Mouse (Mus musculus) left cerebral cortex, postnatal 14 days (tissue): ENCODE measurements around the gene Gm9837. TPM values are rescaled to one million over a fixed set of nuclear protein-coding genes. Genes with fewer than 3 reads are reported as not detected.

Source experiments
- DNase-seq, 2 experiments: peaks; one replicate each; pipeline ENCODE4 v3.0.0; 2021 to 2022; ENCODE audit warnings: low spot score in 2 of 2, mixed read lengths in 1 of 2
- intact Hi-C: fragments of 180-260 bp; cut with DNase I; formaldehyde crosslinking; loops from one replicate; pipeline ENCODE4 v1.15.1; 2025
- long read RNA-seq, 2 experiments: library from polyadenylated mRNA; stranded (forward); transcript quantifications; one replicate each; pipeline ENCODE4 v2.0.0; 2021
- total RNA-seq, 2 experiments: library from RNA; stranded (reverse); gene quantifications; 2 replicates each; pipeline ENCODE4 v1.2.3; 2021

Gene Gm9837
- total RNA-seq = under 1 TPM in 1 of 2 experiments, not detected in 1; 0.51 TPM
- long read RNA-seq, experiment 1 = 0 reads
- long read RNA-seq, experiment 2 = 0 reads

DNA sequence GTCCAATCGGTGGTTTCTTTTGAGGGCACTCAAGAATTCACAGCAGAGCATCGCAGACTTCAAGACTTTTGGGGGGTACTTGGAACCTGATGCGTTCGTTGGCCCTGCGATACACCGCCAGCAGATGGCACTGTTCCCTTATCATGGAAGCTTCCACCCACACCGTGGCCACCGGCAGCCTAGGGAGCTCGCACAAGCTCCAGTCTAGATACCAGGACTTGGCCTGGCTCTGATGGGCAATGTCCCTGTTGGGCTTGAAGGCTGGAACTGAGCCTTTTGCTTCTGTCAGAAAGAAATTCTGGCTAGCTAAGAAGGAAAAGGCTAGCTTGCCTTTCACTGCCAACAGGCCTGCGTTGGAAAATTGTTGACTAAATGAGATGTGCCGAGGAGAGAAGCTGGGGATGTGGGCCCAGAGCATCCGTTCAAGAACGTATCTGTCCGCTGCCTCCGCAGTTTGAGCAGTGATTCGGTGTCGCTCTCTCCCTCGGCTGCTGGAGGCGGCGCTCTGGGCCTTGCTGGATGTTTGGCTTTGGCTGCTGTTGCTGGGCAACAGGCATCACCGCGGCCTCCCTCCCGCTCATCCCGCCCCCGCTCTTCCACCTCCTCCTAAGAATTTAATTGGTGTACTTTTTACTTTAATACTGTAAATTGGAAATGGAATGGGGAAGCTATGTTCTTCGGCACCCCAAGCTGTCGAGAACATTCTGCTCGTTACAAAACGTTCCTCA, at the start of gene Gm9837:
Gm9837 (minus strand) TSS at position 512 of the 728 bp plus-strand sequence.
- intact Hi-C loops = loop anchor here (2.0 to 5.0 kb wide), 4 partner anchors 38 to 267 kb away; partner anchors contain the start of genes Gdf9 and Uqcrq
- DNase-seq = peak; percentile 96 to 97

DNA sequence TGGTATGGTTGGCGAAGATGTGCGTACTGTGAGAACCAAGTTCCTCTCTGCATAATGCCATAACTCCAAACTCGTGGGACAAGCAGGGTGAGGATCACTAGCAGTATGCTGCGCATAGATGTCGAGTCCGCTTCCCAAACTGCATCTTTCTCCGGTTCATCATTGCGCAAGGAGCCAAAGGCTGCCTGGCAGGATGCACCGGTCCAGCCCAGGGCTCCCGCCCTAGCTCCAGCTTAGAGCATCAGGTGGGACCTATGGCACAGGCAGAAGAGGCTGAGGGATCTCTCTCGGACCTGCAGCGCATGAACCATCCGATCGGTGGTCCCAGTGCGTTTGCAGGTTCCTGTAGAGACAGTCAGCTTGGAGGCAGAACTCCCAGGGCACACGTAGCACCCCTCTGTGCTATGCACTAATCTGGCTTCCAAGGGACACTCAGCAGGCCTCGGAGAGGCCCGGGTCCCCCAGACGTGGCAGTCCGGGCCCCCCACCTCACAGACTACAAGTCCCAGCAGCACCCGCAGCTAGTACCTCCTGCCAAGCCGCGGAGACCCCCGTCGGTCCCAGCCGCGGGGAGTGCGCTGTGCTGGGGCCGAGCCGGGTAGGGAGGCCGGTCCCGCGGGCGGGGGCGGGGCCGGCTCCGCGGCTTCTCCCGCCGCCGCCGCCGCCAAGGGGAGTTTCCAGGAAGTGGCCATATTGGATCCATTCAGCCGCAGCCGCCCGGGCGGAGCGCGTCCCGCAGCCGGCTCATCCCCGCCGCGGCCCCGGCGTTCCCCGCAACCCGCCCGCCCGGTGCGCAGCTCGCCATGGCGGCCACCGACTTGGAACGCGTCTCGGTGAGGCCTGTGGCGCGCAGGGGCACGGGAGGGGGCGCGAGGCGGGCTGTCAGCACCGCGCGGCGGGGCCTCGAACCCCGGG, 49.2 kb upstream of the Gm9837 start, which contains the start of gene Sept8:
Sept8 (plus strand) TSS at position 51 of the 915 bp plus-strand sequence.
- peak in 1 of 2 experiments; percentile 66 for DNase-seq
- intact Hi-C loops = loop anchor here (2.0 kb wide), 1 partner anchor 49 kb away; the partner anchor contains the start of gene Gm9837

- intact Hi-C loops = no loop called here
- DNase-seq = no peak
Observed at GRCm38 (mm10) chr11:53518759-53519158, 48.5 kb upstream of the Gm9837 start.

DNA sequence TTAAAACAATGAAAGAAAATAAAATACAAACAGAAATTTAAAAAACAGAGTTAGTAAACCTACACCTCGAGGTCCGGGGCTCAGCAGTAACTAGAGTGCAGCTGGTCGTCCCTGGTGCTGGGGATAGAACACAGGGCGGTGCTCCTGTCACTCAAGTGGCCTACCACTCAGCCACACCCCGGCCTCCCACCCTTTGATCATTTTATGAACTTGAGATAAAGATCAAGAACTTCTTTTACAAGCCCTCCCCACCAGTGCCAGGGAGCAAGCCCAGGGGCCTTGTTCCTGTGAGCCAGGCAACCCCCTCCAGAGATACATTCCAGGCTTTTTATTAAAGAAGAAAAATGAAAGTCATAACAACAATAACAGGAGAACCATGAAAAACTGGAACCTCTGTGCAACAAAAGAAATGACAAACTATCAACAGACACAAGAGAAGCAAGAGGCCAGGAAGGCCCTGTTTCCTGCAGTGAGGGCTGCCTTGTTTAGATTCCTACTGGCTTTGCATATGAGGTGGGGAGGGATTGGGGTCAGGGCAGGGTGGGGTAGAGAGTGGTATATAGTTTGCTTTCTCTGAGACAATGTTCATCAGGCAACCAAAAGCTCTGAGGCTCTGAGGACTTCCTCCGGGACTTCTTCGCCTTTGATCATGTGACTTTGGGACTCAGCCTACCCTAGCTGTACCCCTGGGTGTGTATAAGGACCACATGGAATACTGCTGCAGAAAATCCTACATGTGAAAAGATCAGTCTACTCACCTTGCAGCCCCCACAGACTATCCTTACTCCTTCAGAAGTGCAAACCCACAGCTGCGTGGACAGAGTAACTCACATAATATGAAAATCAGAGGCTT, 46.7 kb upstream of the Gm9837 start:
- intact Hi-C loops = no loop called here

GRCm38 (mm10) chr11:53510351-53510750, 40.1 kb upstream of the Gm9837 start:
- intact Hi-C loops = no loop called here
- no peak for DNase-seq

More for the DNA sequence above, 46.7 kb upstream of the Gm9837 start:
- no peak for DNase-seq

- intact Hi-C loops = no loop called here
Observed at GRCm38 (mm10) chr11:53508591-53508990, 38.3 kb upstream of the Gm9837 start.

DNA sequence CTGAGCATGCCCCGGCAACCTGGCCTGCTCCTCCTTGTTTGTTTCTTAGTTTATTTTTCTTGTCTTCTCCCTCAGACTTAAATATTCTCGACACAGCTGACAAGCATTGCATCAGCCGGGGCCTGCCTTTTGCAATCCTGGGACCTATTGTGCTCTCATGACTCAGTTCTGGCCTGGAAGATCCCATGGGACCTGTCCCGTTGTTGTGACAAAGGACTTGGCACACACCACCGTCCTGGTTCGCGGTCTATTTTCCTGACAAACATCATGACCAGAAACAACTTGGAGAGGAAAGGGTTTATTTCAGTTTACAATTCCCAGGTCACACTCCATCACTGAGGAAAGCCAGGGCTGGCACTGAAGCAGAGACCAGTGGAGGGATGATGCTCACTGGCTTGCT, 37.9 kb upstream of the Gm9837 start:
- no peak for DNase-seq
- intact Hi-C loops = no loop called here

More at GRCm38 (mm10) chr11:53508591-53508990, 38.3 kb upstream of the Gm9837 start:
- DNase-seq = no peak

DNA sequence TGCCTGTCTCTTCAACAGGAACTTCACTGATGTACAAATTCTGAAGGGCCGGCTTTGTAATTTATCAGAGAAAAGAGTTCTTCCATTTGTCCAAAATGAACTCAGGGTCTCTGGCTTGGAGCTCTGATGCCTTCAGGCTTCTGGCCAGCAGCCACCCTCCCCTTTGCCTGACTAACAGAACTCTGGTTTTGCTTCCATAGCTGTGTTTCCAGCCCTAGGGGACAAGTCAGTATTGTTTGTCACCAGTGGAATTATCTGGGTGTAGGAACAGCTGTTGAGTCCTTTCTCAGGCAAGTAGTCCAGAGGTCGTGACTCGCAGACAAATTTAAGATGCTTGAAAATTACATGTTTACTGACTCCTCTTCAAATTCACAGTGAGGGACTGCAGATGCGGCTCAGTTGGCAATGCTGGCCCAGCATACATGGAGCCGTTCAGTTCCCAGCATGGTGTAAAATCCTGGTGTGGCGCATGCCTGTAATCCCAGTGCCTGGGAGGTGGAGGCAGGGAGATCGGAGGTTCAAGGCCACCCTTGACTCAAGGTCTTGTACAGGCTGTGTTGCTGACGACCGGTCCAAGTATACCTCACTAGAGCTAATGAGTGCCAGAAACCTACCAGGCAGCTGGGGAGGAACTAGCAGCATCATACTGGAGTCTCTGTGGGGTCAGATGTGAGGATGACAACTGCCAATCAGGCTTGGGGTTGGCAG, 37.0 kb upstream of the Gm9837 start:
- DNase-seq = no peak
- intact Hi-C loops = no loop called here

- intact Hi-C loops = no loop called here
- DNase-seq = no peak
Observed at GRCm38 (mm10) chr11:53505026-53505663, 34.9 kb upstream of the Gm9837 start.

GRCm38 (mm10) chr11:53504376-53504775, 34.1 kb upstream of the Gm9837 start:
- DNase-seq = no peak
- intact Hi-C loops = no loop called here

- no peak for DNase-seq
- intact Hi-C loops = no loop called here
Observed at GRCm38 (mm10) chr11:53503738-53504137, 33.5 kb upstream of the Gm9837 start.

DNA sequence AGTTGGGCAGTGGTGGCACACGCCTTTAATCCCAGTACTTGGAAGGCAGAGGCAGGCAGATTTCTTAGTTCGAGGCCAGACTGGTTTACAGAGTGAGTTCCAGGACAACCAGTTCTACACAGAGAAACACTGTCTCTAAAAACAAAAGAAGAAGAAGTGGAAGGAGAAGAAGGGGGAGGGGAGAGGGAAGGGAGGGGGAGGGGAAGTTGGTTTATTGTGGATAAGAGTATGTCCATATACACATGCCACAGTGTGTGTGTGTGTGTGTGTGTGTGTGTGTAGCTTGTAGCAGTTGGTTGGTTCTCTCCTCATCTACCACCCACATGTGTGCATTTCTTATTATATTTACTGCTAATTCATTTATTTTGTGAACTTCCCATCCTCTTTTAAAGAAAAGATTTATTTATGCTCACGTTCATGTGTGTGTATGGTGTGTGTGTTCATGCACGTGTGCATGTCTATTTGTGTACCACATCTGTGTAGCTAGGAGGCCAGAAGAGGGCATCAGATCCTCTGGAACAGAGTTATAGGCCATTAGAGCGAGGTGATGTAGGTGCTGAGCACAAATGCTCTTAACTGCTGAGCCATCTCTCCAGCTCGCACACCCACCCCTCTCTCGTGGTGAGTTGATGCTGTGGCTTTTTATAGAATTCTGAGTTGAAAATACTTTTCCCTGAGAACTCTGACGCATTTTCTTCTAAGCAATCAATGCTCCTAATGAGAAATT, 31.9 kb upstream of the Gm9837 start:
- DNase-seq = peak; percentile 50 to 62
- intact Hi-C loops = no loop called here

- intact Hi-C loops = no loop called here
- DNase-seq = no peak
Observed at GRCm38 (mm10) chr11:53500569-53500968, 30.3 kb upstream of the Gm9837 start.

GRCm38 (mm10) chr11:53496946-53497345, 26.7 kb upstream of the Gm9837 start:
- peak; percentile 61 to 78 for DNase-seq
- intact Hi-C loops = no loop called here

DNA sequence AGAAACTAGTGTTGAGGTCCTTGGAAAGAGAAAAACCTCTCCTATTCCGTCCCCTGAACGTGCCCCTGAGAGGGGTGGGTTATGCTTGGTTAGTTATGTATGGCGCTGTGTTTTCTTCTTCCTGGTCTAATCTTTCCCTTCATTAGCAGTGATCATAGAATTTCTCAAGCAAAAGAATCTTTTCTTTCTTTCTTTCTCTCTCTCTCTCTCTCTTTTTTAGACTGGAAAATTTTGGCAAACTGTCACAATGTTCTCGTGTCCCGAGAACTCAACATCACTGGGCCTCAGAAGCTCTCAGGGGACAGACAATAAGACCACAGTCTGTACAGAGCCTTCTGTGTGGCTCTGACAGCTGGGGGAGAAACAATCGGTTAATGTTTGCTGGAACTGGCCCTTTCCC, 25.1 kb upstream of the Gm9837 start:
- DNase-seq = no peak
- intact Hi-C loops = no loop called here

- no peak for DNase-seq
- intact Hi-C loops = loop anchor here (5.0 kb wide), 1 partner anchor 74 kb away; the partner anchor contains the start of gene Kif3a
Observed at GRCm38 (mm10) chr11:53493243-53493955, 23.1 kb upstream of the Gm9837 start.

DNA sequence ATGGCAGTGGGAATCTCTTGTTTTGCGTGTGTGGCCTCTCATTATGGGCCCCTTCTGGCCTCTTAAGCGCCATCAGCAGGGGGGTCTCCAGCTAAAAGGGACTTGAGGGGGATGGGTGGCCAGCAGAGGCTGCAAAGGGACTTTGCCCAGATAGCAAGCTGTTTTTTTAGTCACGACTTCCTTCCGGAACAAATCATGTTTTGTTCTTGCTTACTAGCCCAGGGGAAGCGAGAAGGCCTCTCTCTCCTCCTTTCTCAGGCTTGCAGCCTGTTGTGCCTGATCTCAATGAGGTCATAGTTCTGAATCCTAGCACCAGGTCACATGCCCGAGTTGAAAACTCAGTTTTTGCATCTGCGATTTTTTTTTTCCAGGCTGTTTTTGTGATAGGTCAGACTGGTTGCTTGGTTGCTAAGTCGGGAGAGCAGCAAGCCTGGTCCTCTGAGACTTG, 21.7 kb upstream of the Gm9837 start:
- peak in 1 of 2 experiments; percentile 26 for DNase-seq
- intact Hi-C loops = loop anchor here (5.0 kb wide), 1 partner anchor 75 kb away; the partner anchor contains the start of gene Kif3a
